Mouse (Mus musculus): ENCODE results near the gene Irs2. TPM values are rescaled to one million over a fixed set of nuclear protein-coding genes. Genes with fewer than 3 reads are reported as not detected.

Gene Irs2
- polyA plus RNA-seq, 1 experiment from 2014 or later, result 6.8 TPM

DNA sequence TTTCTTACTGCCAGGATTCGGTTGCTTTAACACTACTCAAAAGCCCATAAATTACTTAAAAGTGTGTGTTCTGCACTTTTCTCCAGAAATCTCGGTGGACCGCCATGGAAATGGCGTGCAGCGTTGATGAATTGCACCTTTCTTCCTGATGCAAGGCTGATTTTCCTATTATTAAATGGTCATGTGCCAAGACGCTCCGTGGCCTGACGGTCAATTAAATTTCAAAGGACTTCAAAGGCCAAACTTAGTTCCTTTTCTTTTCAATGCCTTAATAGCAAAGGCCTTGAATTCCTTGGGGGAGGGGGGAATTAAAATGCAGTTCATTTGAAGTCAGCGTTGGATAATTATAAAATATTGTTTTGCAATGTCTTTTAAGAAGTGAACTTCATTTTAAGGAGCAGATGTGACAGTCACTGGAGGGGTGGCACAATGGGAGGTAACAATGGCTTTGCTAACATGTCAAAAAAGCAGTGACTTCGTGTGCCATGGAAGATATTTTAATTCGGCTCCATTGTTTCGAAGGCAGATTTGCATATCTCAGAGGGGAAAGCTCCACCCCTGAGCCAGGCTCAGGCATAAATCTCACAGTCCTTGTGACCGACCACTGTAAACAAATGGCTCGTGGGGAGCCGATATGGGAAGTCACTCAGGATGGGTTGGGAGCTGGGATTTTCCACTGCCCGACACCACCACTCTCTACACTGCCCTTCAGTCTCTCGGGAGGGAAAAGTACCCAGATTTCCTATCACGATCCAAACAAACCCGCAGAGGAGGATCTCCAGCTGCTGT, 27.6 kb upstream of the Irs2 start:
- Histone ChIP-seq H3K4me3 (no peak overlapping the region), H3K27me3 (replicated peaks) (no peaks in the 10 kb centered on the region), H3K4me1 (peaks cover 9% of the 10 kb centered on the region), H3K9me3 (no peaks in the 10 kb centered on the region), H3K27ac (no peak overlapping the region), H3K36me3 (replicated peaks) (no peaks in the 10 kb centered on the region), H3K9ac (no peak overlapping the region), H3K4me2 (peak overlapping the region; percentile 1; the same call in 1 of the 2 replicates)
- peak; percentile 76; the same call in 1 of the 2 replicates for ATAC-seq (replicated peaks)
- WGBS, result 12% methylated on average over 19 of the region's 19 CpGs

DNA sequence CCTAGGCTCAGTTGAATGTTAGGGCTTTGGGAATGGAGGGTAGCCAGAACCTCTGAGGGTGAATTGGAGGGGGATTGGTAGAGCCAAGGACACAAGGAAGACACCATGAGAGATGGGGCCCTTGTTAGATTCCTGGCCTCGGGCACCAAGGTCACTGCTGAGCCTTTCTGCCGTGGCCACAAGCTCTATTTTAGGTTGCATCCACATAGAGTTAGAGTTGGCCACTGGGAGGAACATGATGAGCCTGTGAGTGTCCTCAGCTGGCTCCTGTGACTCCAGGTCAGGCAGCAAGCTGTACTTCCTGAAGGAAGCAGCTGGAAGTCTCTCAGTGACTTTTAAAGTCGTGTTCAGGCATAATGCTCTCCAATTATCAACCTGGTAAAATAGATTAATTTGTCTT, 16.6 kb upstream of the Irs2 start:
- H3K36me3 ChIP-seq (replicated peaks), result no peaks in the 10 kb centered on the region
- no peaks in the 10 kb centered on the region for H3K9me3 ChIP-seq
- 67% methylated on average over 3 of the region's 3 CpGs for WGBS
- no peak overlapping the region for H3K4me2 ChIP-seq
- H3K27ac ChIP-seq, result no peak overlapping the region
- no peak overlapping the region for H3K9ac ChIP-seq
- H3K4me1 ChIP-seq, result no peaks in the 10 kb centered on the region
- no peak overlapping the region for H3K4me3 ChIP-seq
- ATAC-seq (replicated peaks), result no peak
- H3K27me3 ChIP-seq (replicated peaks), result no peaks in the 10 kb centered on the region

- 93% methylated on average over 9 of the region's 9 CpGs for WGBS
- ATAC-seq (replicated peaks), result no peak
- H3K4me3 ChIP-seq, result no peak overlapping the region
Measured at GRCm38 (mm10) chr8:11020949-11021572, 12.8 kb upstream of the Irs2 start.

DNA sequence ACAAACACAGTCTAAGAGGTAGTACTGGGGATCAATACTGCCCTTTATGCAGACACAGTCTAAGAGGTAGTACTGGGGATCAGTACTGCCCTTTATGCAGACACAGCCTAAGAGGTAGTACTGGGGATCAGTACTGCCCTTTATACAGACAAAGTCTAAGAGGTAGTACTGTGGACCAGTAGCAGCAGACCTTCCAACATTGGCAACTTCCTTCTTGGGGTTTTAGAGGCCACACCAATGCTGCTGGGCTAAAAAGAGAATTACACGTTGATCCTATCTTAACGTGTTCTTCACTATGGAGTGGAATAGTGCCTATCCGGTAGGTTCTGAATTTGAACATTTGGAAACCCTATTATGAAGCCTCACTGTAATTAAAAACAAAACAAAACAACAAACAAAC, 7.4 kb upstream of the Irs2 start:
- Histone ChIP-seq H3K4me3 (no peak overlapping the region), H3K4me2 (no peak overlapping the region), H3K27ac (no peak overlapping the region), H3K27me3 (replicated peaks) (no peaks in the 10 kb centered on the region), H3K9ac (no peak overlapping the region), H3K36me3 (replicated peaks) (no peaks in the 10 kb centered on the region), H3K9me3 (no peaks in the 10 kb centered on the region), H3K4me1 (peaks cover 12% of the 10 kb centered on the region)
- 90% methylated on average over 3 of the region's 3 CpGs for WGBS
- ATAC-seq (replicated peaks), result no peak

More at GRCm38 (mm10) chr8:11020949-11021572, 12.8 kb upstream of the Irs2 start:
- no peaks in the 10 kb centered on the region for H3K9me3 ChIP-seq
- no peak overlapping the region for H3K4me2 ChIP-seq
- no peaks in the 10 kb centered on the region for H3K36me3 ChIP-seq (replicated peaks)
- H3K9ac ChIP-seq, result no peak overlapping the region
- no peak overlapping the region for H3K27ac ChIP-seq
- H3K27me3 ChIP-seq (replicated peaks), result no peaks in the 10 kb centered on the region
- H3K4me1 ChIP-seq, result no peaks in the 10 kb centered on the region

DNA sequence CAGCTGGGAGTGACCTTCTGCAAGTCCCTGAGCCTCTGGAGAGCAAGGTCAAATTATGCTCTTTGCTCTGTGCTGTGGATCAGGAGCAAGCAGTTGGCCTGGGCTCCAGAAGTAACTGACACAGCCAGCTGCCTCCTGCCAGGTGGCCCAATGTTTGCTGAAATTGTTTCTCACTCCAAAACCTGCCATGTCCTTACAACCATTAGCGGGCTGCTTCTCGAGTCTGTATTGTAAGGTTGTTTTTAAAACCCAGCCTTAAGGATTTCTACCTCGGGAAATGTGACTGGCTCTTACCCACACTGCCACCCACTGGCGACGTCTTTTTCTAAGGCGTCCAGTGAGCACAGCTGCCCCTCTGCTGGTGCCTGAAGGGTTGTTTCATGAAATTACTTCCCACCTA, 5.0 kb upstream of the Irs2 start:
- H3K4me2 ChIP-seq, result no peak overlapping the region
- no peaks in the 10 kb centered on the region for H3K36me3 ChIP-seq (replicated peaks)
- no peak overlapping the region for H3K4me3 ChIP-seq
- ATAC-seq (replicated peaks), result no peak
- H3K27ac ChIP-seq, result no peak overlapping the region
- peaks cover 16% of the 10 kb centered on the region for H3K4me1 ChIP-seq
- H3K27me3 ChIP-seq (replicated peaks), result no peaks in the 10 kb centered on the region
- H3K9ac ChIP-seq, result no peak overlapping the region
- H3K9me3 ChIP-seq, result no peaks in the 10 kb centered on the region
- under 1% methylated on average over 6 of the region's 6 CpGs for WGBS

DNA sequence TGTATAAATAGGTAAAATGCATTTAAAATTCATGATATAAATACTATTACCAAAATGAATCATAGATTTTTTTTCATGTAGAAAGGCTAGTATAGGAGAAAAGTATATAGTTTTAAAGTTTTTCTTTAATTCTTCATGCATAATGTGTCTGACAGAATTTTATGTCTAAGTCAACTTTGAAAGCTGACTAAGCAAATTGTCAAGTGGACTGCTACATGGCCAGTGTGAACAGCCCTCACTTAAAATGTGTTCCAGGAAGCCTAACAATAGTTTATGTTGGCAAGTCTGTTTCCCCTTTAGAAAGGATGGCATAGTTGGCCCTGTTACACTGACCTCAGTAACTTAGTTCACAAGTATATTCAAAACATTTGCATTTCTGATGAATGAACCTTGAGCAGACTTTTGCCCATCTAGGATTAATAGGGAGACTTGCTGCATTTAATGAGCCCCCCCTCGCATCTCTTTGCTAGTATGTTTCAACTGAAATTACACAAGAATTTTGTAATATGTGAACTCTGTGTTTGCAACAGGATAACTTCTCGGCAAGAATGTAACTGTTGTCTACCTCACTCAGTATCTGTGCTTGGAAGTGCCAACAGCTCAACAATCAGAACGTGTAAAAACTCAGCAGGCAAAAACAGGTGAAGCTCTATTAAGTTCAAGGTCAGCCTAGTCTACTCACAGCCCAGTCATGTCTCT, 3.7 kb upstream of the Irs2 start:
- ATAC-seq (replicated peaks), result no peak
- H3K4me3 ChIP-seq, result no peak overlapping the region
- no peak overlapping the region for H3K4me2 ChIP-seq
- peaks cover 20% of the 10 kb centered on the region for H3K4me1 ChIP-seq
- WGBS, result 80% methylated on average over 3 of the region's 3 CpGs
- no peaks in the 10 kb centered on the region for H3K9me3 ChIP-seq
- H3K36me3 ChIP-seq (replicated peaks), result no peaks in the 10 kb centered on the region
- H3K27me3 ChIP-seq (replicated peaks), result no peaks in the 10 kb centered on the region
- H3K27ac ChIP-seq, result no peak overlapping the region
- no peak overlapping the region for H3K9ac ChIP-seq

- peaks cover 29% of the 10 kb centered on the region for H3K4me1 ChIP-seq
- 0 out of 2 replicates have a peak overlapping the region, but pooled peaks have one; percentile 13 for H3K27ac ChIP-seq
- H3K4me3 ChIP-seq, result no peak overlapping the region
- no peak for ATAC-seq (replicated peaks)
- no peaks in the 10 kb centered on the region for H3K27me3 ChIP-seq (replicated peaks)
- no peak overlapping the region for H3K9ac ChIP-seq
- 8% methylated on average over 11 of the region's 11 CpGs for WGBS
- H3K9me3 ChIP-seq, result no peaks in the 10 kb centered on the region
- no peaks in the 10 kb centered on the region for H3K36me3 ChIP-seq (replicated peaks)
- no peak overlapping the region for H3K4me2 ChIP-seq
Measured at GRCm38 (mm10) chr8:11010913-11011605, 2.8 kb upstream of the Irs2 start.

DNA sequence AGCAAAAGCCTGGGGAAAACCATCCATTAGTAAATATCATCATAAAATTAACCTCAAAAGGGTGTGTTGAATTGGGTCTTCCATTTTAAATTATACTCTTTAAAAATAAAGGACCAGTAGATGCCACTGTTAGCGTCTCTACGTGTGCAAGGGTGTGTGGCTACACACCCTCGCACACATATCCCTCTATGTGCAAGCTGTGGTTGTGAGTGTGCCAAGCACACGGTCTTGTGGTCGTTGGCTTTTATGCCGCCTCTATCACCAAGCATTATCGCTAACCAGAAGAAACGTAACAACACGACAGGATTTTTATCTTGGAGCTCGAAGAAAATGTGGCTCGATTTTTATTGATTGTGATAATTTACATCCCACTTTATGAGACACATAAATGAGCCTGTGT, 2.1 kb upstream of the Irs2 start:
- H3K9me3 ChIP-seq, result no peaks in the 10 kb centered on the region
- no peak overlapping the region for H3K9ac ChIP-seq
- peaks cover 35% of the 10 kb centered on the region for H3K4me1 ChIP-seq
- peak overlapping the region; percentile 87; the same call in 1 of the 2 replicates for H3K4me2 ChIP-seq
- H3K36me3 ChIP-seq (replicated peaks), result no peaks in the 10 kb centered on the region
- 49% methylated on average over 11 of the region's 11 CpGs for WGBS
- H3K27ac ChIP-seq, result peak overlapping the region; percentile 100
- ATAC-seq (replicated peaks), result no peak
- no peaks in the 10 kb centered on the region for H3K27me3 ChIP-seq (replicated peaks)
- H3K4me3 ChIP-seq, result no peak overlapping the region

DNA sequence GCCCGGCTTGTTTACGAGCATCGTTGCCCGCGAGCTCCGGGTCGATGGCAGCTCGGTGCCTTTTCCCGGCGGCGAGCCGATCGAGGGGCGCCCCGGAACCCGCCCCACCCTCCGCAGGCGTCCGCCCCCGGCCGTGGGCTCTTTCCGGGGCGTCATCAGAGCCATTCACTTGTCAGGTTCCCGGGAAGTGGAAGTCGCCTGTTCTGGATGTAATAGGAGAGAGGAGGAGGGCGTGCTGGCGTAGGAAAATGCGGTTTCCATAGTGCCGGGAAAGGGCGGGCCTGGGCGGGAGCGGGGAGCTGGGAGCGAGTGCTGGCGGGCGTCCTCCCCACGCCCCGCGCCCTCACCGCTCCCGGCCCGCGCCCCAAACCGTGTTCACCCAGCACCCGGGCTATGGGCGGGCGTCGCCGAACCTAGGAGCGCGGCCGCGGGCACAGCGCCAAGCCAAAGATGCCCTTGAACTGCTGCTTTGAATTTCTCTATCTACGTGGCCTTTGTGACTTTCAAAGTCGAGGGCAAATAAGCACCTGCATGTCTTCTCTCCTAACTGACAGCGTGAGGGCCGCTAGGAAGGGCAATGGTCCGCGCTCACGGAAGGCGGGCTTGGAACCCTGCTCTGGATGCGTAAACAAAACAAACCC, 1.3 kb upstream of the Irs2 start:
- Histone ChIP-seq H3K4me3 (peak overlapping the region; percentile 76), H3K27ac (peak overlapping the region; percentile 100), H3K9ac (peak overlapping the region; percentile 94), H3K4me2 (peak overlapping the region; percentile 87), H3K36me3 (replicated peaks) (no peaks in the 10 kb centered on the region), H3K27me3 (replicated peaks) (no peaks in the 10 kb centered on the region), H3K4me1 (peaks cover 44% of the 10 kb centered on the region), H3K9me3 (no peaks in the 10 kb centered on the region)
- under 1% methylated on average over 61 of the region's 62 CpGs for WGBS
- peak; percentile 69 for ATAC-seq (replicated peaks)

- Histone ChIP-seq H3K9me3 (no peaks in the 10 kb centered on the region), H3K27me3 (replicated peaks) (no peaks in the 10 kb centered on the region), H3K4me2 (peak overlapping the region; percentile 87), H3K4me3 (peak overlapping the region; percentile 76), H3K9ac (peak overlapping the region; percentile 94), H3K4me1 (peaks cover 50% of the 10 kb centered on the region), H3K36me3 (replicated peaks) (no peaks in the 10 kb centered on the region), H3K27ac (peak overlapping the region; percentile 100)
- peak; percentile 92 for ATAC-seq (replicated peaks)
- WGBS, result under 1% methylated on average over 54 of the region's 73 CpGs
Measured at GRCm38 (mm10) chr8:11008842-11009420, 673 bp upstream of the Irs2 start.

DNA sequence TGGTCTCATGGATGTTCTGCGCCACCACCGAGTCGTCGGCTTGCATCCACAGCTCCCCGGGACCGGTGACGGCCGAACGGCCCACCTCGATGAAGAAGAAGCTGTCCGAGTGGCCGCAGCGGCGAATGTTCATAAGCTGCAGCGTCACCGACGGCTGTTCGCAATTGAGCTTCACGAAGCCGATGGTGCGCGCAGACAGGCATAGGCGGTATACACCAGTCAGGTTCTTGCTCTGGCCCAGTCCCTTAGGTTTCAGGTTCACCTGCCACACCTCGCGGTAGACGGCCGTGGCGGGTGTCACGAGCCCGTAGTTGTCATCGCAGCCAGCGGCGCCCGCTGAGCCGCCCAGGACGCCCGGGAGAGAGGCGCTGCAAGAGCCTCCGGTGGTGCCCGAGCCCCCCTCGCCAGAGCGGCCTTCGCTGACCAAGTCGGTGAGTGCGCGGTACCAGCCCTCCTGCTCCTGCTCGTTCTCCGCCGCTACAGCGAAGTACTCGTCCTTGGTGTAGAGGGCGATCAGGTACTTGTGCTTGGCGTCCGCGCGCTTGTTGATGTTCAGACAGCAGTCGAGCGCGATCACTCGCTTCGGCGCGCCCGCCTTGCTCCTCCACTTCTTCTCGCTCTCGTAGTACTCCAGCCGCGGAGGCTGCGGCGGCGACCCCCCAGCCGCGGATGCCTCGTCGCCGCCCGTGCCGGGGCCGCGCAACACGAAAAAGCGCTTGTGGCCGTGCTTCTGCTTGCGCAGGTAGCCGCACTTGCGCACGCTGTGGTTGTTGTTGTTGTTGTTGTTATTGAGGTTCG, 478 bp downstream of the Irs2 start:
- H3K9ac ChIP-seq, result peak overlapping the region; percentile 79
- H3K4me3 ChIP-seq, result peak overlapping the region; percentile 76
- H3K4me2 ChIP-seq, result peak overlapping the region; percentile 87
- under 1% methylated on average over 88 of the region's 88 CpGs for WGBS
- peak overlapping the region; percentile 100 for H3K27ac ChIP-seq
- no peaks in the 10 kb centered on the region for H3K27me3 ChIP-seq (replicated peaks)
- ATAC-seq (replicated peaks), result no peak
- H3K4me1 ChIP-seq, result peaks cover 56% of the 10 kb centered on the region
- no peaks in the 10 kb centered on the region for H3K36me3 ChIP-seq (replicated peaks)
- no peaks in the 10 kb centered on the region for H3K9me3 ChIP-seq

Data from midbrain, embryonic 15.5 days (tissue).